Mouse (Mus musculus) liver, postnatal 0 days (tissue): ENCODE results near the gene Eps15l1.

Source experiments
- CTCF ChIP-seq: sonication (generic); IDR thresholded peaks from 2 replicates; pipeline ENCODE4 v1.5.1; 2016; ENCODE audit warnings: antibody characterized with exemption, low read depth
- EP300 ChIP-seq: IDR thresholded peaks from 2 replicates; pipeline ENCODE4 v1.6.1; 2016; ENCODE audit warnings: antibody characterized with exemption, low read depth, mild to moderate bottlenecking

DNA sequence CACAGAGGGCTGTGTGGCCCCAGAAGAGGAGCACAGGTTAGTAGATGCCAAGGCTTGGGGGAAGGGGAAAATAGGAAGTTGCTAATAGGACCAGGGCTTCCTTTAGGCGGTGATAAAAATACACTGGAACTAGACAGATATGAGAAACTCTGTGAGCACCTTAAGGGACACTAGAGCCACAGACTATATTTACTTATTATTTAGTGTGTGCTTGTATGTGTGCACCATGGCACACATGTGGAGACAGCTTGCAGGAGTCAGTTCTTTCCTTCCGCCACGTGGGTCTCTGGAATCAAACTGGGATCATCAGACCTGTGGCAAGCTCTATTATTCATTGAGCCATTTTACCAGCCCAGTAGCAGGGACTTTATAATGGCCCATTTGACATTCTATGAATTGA lies 126.1 kb downstream of the Eps15l1 start:
- TF ChIP-seq CTCF (no peak), EP300 (no peak)
